Mouse (Mus musculus) forebrain, embryonic 11.5 days (tissue): ENCODE data around the gene Trmt10a. TPM values are rescaled to one million over a fixed set of nuclear protein-coding genes. Genes with fewer than 3 reads are reported as not detected.

Experiments used
- ATAC-seq: fragments of 200-750 bp; cut with Nextera tagmentation; replicated peaks from 2 replicates; pipeline ENCODE4 v1.8.0; 2017; ENCODE audit warnings: moderate TSS enrichment; ENCODE audit not compliant: low FRiP score
- DNase-seq: peaks from one replicate; pipeline ENCODE4 v3.0.0-alpha.2; 2017; ENCODE audit warnings: low spot score
- H3K27ac ChIP-seq: fragments of 300-500 bp; sonication (generic); 2 replicates; pipeline ENCODE4 v1.5.1; 2014; ENCODE audit warnings: low read depth, low read length
- H3K27me3 ChIP-seq: fragments of 300-500 bp; sonication (generic); 2 replicates; pipeline ENCODE4 v1.6.1; 2014; ENCODE audit warnings: mild to moderate bottlenecking, low read length, mixed read lengths; ENCODE audit not compliant: control insufficient read depth, insufficient read depth
- H3K36me3 ChIP-seq: fragments of 300-500 bp; sonication (generic); 2 replicates; pipeline ENCODE4 v1.6.1; 2014; ENCODE audit warnings: mild to moderate bottlenecking, low read length, moderate library complexity, mixed read lengths; ENCODE audit not compliant: control insufficient read depth, insufficient read depth
- H3K4me1 ChIP-seq: fragments of 300-500 bp; sonication (generic); replicated peaks from 2 replicates; pipeline ENCODE4 v1.6.1; 2014; ENCODE audit warnings: low read length, mixed read lengths; ENCODE audit not compliant: control insufficient read depth, insufficient read depth
- H3K4me2 ChIP-seq: fragments of 300-500 bp; sonication (generic); 2 replicates; pipeline ENCODE4 v1.6.1; 2014; ENCODE audit warnings: low read depth, mild to moderate bottlenecking, low read length, moderate library complexity, mixed read lengths; ENCODE audit not compliant: severe bottlenecking
- H3K4me3 ChIP-seq: fragments of 300-500 bp; sonication (generic); 2 replicates; pipeline ENCODE4 v1.5.1; 2014; ENCODE audit warnings: low read depth, low read length
- H3K9ac ChIP-seq: fragments of 300-500 bp; sonication (generic); 2 replicates; pipeline ENCODE4 v1.6.1; 2014; ENCODE audit warnings: low read length
- H3K9me3 ChIP-seq: fragments of 300-500 bp; sonication (generic); 2 replicates; pipeline ENCODE4 v1.6.1; 2016; ENCODE audit warnings: low read length, mixed read lengths; ENCODE audit not compliant: control insufficient read depth
- WGBS: fragments of 180-500 bp; shearing (Covaris S2); extraction: QIAGEN DNeasy Blood & Tissue Kit; methylation state at CpG from one replicate; pipeline ENCODE4 v1.1.7; 2014; 5-methylcytosine and 5-hydroxymethylcytosine counted together
- polyA plus RNA-seq: library from polyadenylated mRNA; unstranded; fragments of >200 nt; fragmentation: Nextera tagmentation; extraction: Ambion mirVana; gene quantifications from 2 replicates; pipeline ENCODE4 v1.2.1, GENCODE M21; 2014

Trmt10a gene
- polyA plus RNA-seq: 15.1 and 16.2 TPM in 2 replicates

DNA sequence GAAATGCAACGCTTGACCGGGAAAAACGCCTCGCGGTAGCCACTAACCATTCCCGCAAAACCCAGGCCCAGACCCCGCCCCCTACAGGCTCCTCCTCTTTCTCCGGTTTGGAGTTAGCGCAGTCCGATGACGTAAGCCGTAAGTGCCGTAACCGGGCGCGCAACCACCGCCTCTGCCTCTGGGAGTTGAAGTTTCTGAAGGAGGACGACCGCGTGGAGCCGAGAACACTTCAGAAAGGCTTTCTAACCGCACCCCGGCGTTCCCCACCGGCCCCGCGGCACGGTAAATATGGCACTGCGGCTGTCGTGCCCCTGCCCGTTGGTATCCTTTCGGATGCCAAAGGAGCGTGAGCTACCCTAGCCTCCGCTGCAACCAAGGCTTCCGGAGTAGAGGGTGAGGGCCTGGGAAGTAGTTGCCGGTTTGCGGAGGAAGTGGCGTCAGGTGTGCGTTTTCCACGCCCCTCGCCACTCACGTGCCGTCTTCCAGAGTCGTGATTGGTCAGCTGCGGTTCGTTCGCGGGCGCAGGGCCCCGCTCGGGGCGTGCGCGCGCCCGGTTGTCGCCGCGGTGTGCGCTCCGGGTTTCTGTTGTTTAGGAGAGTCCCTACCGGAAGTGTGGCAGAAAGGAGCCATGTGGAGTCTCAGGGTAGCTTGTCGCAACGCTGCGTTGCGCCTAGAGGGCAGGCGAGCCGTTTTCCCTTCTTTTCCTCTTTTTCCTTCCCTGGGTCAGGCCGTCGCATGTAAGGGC, at the start of gene Trmt10a:
TSS of gene Trmt10a (plus strand) at position 134 of the 745 bp plus-strand sequence.
- no peaks in the 10 kb centered on the region for H3K27me3 ChIP-seq
- peak within 1 kb of the TSS; percentile 72 for H3K4me2 ChIP-seq
- H3K4me1 ChIP-seq: no peaks in the 10 kb centered on the region
- H3K9me3 ChIP-seq: no peaks in the 10 kb centered on the region
- H3K27ac ChIP-seq: peak within 1 kb of the TSS; percentile 98
- H3K36me3 ChIP-seq: no peaks in the 10 kb centered on the region
- DNase-seq: peak; percentile 98
- ATAC-seq: peak; percentile 97
- peak within 1 kb of the TSS; percentile 65 for H3K4me3 ChIP-seq
- peak within 1 kb of the TSS; percentile 79 for H3K9ac ChIP-seq
- WGBS: under 1% methylated on average over 67 of the region's 70 CpGs

DNA sequence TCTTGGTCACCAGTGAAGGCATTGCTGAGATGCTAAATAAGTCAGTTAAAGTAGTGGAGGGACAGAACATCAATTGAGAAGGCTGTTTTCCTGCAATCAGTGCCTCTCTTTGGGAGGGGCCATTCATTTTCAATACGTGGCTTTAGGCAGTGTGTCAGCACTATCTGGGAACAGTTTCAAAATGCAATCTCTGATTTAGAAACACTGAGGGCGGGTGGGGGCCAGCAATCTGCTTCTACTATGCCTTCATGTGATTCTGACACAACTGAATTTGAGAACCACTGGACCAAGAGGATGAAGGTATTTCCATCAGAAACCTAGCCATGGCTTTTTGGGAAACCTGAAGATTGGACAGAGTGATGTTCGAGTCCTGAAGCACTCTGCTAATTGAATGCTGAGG, 47.9 kb upstream of the Trmt10a start:
- H3K4me1 ChIP-seq: no peaks in the 10 kb centered on the region
- no peak overlapping the region for H3K4me2 ChIP-seq
- H3K36me3 ChIP-seq: no peaks in the 10 kb centered on the region
- H3K27ac ChIP-seq: no peak overlapping the region
- DNase-seq: no peak
- no peak overlapping the region for H3K4me3 ChIP-seq
- no peaks in the 10 kb centered on the region for H3K27me3 ChIP-seq
- no peaks in the 10 kb centered on the region for H3K9me3 ChIP-seq
- no peak overlapping the region for H3K9ac ChIP-seq
- ATAC-seq: no peak
- WGBS: 84% methylated on average over 3 of the region's 3 CpGs

DNA sequence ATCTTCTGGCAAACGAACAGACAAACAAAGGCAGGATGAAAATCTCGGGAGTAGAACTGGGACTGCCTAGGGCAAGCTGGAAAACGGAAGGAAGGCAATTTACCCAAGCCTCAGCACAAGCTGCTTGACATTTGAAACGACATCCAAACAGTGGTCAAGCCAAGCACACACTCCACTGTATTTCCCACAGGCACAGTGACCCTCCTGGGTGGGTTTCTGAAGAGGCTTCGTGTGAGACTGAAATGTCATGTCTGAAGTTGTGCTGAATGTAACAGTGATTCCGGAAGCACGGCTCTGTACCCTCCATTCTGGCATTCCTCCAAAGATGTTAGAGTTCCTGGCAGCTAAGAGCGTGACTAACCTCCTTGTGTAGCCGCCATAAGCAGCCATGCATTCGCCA, 47.5 kb upstream of the Trmt10a start:
- DNase-seq (no peak), ATAC-seq (no peak)
- H3K4me2 ChIP-seq: no peak overlapping the region
- H3K9me3 ChIP-seq: no peaks in the 10 kb centered on the region
- H3K27me3 ChIP-seq: no peaks in the 10 kb centered on the region
- no peaks in the 10 kb centered on the region for H3K4me1 ChIP-seq
- no peak overlapping the region for H3K9ac ChIP-seq
- WGBS: 86% methylated on average over 10 of the region's 10 CpGs
- no peaks in the 10 kb centered on the region for H3K36me3 ChIP-seq
- no peak overlapping the region for H3K27ac ChIP-seq
- H3K4me3 ChIP-seq: no peak overlapping the region

DNA sequence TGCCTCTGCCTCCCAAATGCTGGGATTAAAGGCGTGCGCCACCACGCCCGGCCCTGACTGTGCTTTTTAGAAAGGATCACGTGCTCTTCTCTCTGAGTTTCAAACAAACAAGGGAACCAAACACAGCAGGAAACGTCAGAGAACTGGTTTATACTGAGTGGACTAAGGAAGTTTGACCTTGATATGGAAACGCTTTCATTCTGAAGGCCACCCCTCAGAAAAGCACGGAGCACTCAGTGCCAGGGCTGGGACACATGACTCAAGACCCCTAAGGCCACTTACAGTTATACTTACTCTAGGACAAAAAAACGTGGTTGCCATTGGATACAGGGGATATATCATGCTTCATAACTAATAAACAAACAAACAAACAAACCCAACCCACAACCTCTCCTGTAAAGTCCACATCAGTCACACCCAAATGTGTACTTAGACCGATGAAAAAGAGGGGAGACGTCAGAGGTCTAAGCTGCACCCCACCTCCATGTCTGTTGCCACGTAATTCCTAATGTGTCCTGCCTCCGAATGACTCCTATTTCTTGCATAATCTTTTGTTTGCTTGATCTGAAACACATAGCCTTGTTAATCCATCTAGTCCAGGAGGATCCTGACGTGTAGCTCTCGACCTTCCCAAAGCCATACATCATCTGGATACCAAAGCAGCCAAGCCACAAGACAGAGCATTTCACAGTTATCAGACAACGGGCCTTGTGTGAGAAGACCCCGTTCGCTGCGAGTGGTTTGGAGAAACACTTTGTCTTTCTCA, 46.8 kb upstream of the Trmt10a start:
- Histone ChIP-seq H3K36me3 (no peaks in the 10 kb centered on the region), H3K27me3 (no peaks in the 10 kb centered on the region), H3K4me2 (no peak overlapping the region), H3K4me3 (no peak overlapping the region), H3K9ac (no peak overlapping the region), H3K9me3 (no peaks in the 10 kb centered on the region), H3K4me1 (no peaks in the 10 kb centered on the region), H3K27ac (no peak overlapping the region)
- ATAC-seq (no peak), DNase-seq (no peak)
- 91% methylated on average over 19 of the region's 19 CpGs for WGBS

DNA sequence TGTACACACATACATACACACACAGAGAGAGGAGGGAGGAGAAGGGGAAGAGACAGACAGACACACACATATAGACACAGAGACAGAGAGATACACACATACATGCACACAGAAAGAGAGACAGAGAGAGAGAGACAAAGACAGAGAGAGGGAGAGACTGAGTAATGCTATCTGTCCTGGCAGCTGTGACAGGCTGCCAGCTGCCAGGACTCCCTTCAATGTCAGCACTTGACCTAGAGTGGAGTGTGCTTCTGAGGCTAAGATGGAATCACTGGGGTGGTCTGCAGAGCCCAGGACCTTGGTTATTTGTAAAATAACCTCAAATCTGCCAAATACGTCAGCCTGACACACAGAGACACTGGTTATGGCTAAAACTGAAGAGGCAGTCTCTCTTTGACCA, 45.5 kb upstream of the Trmt10a start:
- 0 out of 2 replicates have a peak, but pooled peaks have one; percentile 33 for ATAC-seq
- Histone ChIP-seq H3K27ac (no peak overlapping the region), H3K27me3 (no peaks in the 10 kb centered on the region), H3K4me3 (no peak overlapping the region), H3K9ac (no peak overlapping the region), H3K4me1 (no peaks in the 10 kb centered on the region), H3K9me3 (no peaks in the 10 kb centered on the region), H3K36me3 (no peaks in the 10 kb centered on the region), H3K4me2 (no peak overlapping the region)
- DNase-seq: no peak
- WGBS: 75% methylated on average over 1 of the region's 1 CpGs

DNA sequence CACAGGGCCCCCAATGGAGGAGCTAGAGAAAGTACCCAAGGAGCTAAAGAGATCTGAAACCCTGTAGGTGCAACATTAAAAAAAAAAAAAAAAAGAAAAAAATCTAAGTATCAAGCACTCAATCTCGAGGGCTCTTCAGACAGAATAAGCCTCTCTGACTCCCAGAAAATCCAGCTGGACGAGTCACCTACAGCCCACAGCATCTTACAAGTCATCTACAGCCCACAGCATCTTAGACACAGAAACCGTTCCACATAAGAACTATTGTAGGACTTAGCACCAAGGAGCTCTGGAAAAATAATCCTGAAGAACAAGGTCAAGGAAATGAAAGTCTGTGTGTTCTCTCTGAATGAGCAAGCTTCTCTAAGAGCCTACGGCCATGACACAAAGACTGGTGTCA, 41.3 kb upstream of the Trmt10a start:
- Histone ChIP-seq H3K27me3 (no peaks in the 10 kb centered on the region), H3K4me2 (no peak overlapping the region), H3K27ac (no peak overlapping the region), H3K9me3 (no peaks in the 10 kb centered on the region), H3K4me3 (no peak overlapping the region), H3K9ac (no peak overlapping the region), H3K36me3 (no peaks in the 10 kb centered on the region), H3K4me1 (no peaks in the 10 kb centered on the region)
- WGBS: 84% methylated on average over 4 of the region's 4 CpGs
- ATAC-seq: no peak
- DNase-seq: no peak

DNA sequence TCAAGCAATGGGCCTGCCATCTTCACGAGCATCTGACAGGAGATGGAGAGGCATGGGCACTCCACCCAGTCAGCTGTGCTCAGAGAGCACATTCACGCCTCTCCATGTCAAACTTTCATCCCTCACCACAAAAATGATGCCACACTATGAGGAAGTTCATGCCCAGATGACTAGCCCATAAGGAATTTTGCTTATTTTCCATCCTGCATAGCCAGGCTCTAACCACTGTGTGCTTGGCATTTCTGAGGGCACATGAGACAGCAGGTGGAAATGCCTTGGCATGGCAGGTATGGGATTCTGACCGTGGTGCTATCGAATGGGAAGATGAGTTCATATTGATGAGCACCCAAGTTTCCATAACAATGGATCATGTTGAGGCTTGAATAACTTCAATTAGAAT, 39.6 kb upstream of the Trmt10a start:
- H3K9ac ChIP-seq: no peak overlapping the region
- H3K4me3 ChIP-seq: no peak overlapping the region
- WGBS: 93% methylated on average over 4 of the region's 4 CpGs
- no peak for ATAC-seq
- H3K27me3 ChIP-seq: no peaks in the 10 kb centered on the region
- no peaks in the 10 kb centered on the region for H3K4me1 ChIP-seq
- H3K9me3 ChIP-seq: no peaks in the 10 kb centered on the region
- no peak overlapping the region for H3K27ac ChIP-seq
- no peak overlapping the region for H3K4me2 ChIP-seq
- no peak for DNase-seq
- H3K36me3 ChIP-seq: no peaks in the 10 kb centered on the region

DNA sequence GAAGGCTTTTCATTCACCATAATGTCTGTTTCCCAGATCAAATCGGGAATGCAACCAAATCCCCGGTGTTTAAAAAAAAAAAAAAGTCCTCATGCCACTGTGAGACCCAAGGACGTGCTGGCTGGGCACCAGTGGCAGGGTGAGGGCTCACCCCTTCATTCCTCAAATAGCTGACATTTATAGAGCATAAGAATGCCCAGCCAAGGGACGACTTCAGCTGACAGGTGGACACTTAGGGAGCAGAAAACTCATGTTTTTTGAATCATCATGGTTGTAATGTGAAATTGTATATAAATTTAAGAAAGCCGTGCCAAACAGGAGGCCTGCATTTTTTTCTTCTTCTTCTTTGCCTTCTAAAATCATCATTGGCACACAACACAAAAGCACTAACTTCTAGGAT, 38.2 kb upstream of the Trmt10a start:
- H3K4me2 ChIP-seq: no peak overlapping the region
- H3K27ac ChIP-seq: no peak overlapping the region
- no peak overlapping the region for H3K4me3 ChIP-seq
- no peaks in the 10 kb centered on the region for H3K36me3 ChIP-seq
- DNase-seq: no peak
- H3K9me3 ChIP-seq: no peaks in the 10 kb centered on the region
- ATAC-seq: no peak
- H3K9ac ChIP-seq: no peak overlapping the region
- no peaks in the 10 kb centered on the region for H3K27me3 ChIP-seq
- no peaks in the 10 kb centered on the region for H3K4me1 ChIP-seq
- 80% methylated on average over 5 of the region's 5 CpGs for WGBS
